Mouse (Mus musculus): ENCODE data around the gene Olfr894. TPM values are rescaled to one million over a fixed set of nuclear protein-coding genes. Genes with fewer than 3 reads are reported as not detected.
"Not testable (repeated sequence)": the region's sequence is repeated elsewhere in the genome, so short reads cannot be mapped to it uniquely, and the experiment has no call there.

The Olfr894 gene
- total RNA-seq (2021) = not detected in 2 replicates
- long read RNA-seq, experiment 1 = 0 reads
- long read RNA-seq, experiment 2 = 0 reads

- no peak for DNase-seq
These were observed at the start of gene Olfr894 for GRCm38 (mm10) chr9:38217755-38218154. Gene Olfr894, plus strand, starts transcription at chr9:38218055.

DNA sequence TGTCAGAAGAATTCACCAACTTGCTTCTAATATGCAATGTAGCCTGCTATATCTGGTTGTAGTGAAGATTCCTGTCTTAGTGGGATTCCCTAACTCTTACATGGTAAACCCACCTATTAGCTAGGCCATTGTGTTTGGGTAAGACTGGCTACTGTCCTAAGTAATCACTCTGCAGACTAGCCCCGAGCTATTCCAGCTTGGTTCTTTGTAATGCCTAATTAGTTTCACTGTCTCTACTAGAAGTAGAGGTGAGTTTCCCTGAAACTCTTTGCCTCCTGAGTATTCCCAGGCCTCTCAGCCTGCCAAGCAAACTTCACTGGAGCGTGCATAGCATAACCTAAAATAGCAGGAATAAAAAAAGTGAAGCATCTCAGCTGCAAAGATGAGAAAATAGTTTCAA, 49.5 kb upstream of the Olfr894 start:
- not testable (repeated sequence) for DNase-seq

GRCm38 (mm10) chr9:38180721-38181120, 37.1 kb upstream of the Olfr894 start, which contains the start of gene Olfr891:
Gene Olfr891, minus strand, starts transcription at chr9:38180821.
- DNase-seq = no peak

GRCm38 (mm10) chr9:38208065-38208464, 9.8 kb upstream of the Olfr894 start, which contains the start of gene Olfr893:
Gene Olfr893, plus strand, starts transcription at chr9:38208365.
- DNase-seq = no peak

GRCm38 (mm10) chr9:38252474-38252873, 34.6 kb downstream of the Olfr894 start, which contains the start of gene Olfr143:
Gene Olfr143, plus strand, starts transcription at chr9:38252774.
- DNase-seq = no peak

GRCm38 (mm10) chr9:38267551-38267950, 49.7 kb downstream of the Olfr894 start, which contains the start of gene Olfr895:
Gene Olfr895, plus strand, starts transcription at chr9:38267851.
- no peak for DNase-seq

Other genes starting within 250 kb of the Olfr894 start
- not detected in 2 replicates for gene Olfr881, start 226.2 kb upstream of the Olfr894 start, total RNA-seq (2021)
- gene Olfr883, start 192.2 kb upstream of the Olfr894 start, total RNA-seq (2021) = not detected in 2 replicates
- not detected in 2 replicates for gene Olfr884, start 171.5 kb upstream of the Olfr894 start, total RNA-seq (2021)
- gene Olfr885, start 156.7 kb upstream of the Olfr894 start, total RNA-seq (2021) = not detected in 2 replicates
- gene Olfr887, start 134.0 kb upstream of the Olfr894 start, total RNA-seq (2021) = not detected in 2 replicates
- not detected in 2 replicates for gene Olfr888, start 109.9 kb upstream of the Olfr894 start, total RNA-seq (2021)
- gene Olfr889, start 102.9 kb upstream of the Olfr894 start, total RNA-seq (2021) = 0.11 and 0.19 TPM in 2 replicates
- not detected in 2 replicates for gene Olfr890, start 75.5 kb upstream of the Olfr894 start, total RNA-seq (2021)
- gene Olfr891, start 37.2 kb upstream of the Olfr894 start, total RNA-seq (2021) = not detected in 2 replicates
- not detected in 2 replicates for gene Olfr893, start 9.7 kb upstream of the Olfr894 start, total RNA-seq (2021)
- not detected in 2 replicates for gene Olfr143, start 34.7 kb downstream of the Olfr894 start, total RNA-seq (2021)
- not detected in 2 replicates for gene Olfr895, start 49.8 kb downstream of the Olfr894 start, total RNA-seq (2021)
- not detected in 2 replicates for gene Olfr896-ps1, start 73.1 kb downstream of the Olfr894 start, total RNA-seq (2021)
- not detected in 2 replicates for gene Olfr25, start 111.0 kb downstream of the Olfr894 start, total RNA-seq (2021)
- gene Olfr898, start 130.4 kb downstream of the Olfr894 start, total RNA-seq (2021) = not detected in 2 replicates
- gene Olfr250, start 148.8 kb downstream of the Olfr894 start, total RNA-seq (2021) = not detected in 2 replicates
- not detected in 2 replicates for gene Olfr251, start 159.0 kb downstream of the Olfr894 start, total RNA-seq (2021)
- gene Olfr147, start 183.6 kb downstream of the Olfr894 start, total RNA-seq (2021) = not detected in 2 replicates
- not detected in 2 replicates for gene Olfr901, start 211.4 kb downstream of the Olfr894 start, total RNA-seq (2021)
- gene Olfr902, start 229.6 kb downstream of the Olfr894 start, total RNA-seq (2021) = not detected in 2 replicates
- gene Olfr904, start 245.1 kb downstream of the Olfr894 start, total RNA-seq (2021) = not detected in 2 replicates